Mouse (Mus musculus) left cerebral cortex, postnatal 10 days (tissue): ENCODE data around the gene Ccdc28a. TPM values are rescaled to one million over a fixed set of nuclear protein-coding genes. Genes with fewer than 3 reads are reported as not detected.
A peak's percentile ranks its signal among the peaks of the same experiment; 100 is the strongest.

Experiments used
- DNase-seq, 2 experiments: peaks; one replicate each; pipeline ENCODE4 v3.0.0; 2021 to 2022; ENCODE audit warnings: low spot score in 2 of 2, mixed read lengths in 1 of 2; ENCODE audit errors: extremely low spot score in 1 of 2
- intact Hi-C: fragments of 180-260 bp; cut with DNase I; formaldehyde crosslinking; loops from one replicate; pipeline ENCODE4 v1.15.1; 2025
- total RNA-seq, 2 experiments: library from RNA; stranded (reverse); gene quantifications; 2 replicates each; pipeline ENCODE4 v1.2.3; 2021

The Ccdc28a gene
- total RNA-seq, 2 experiments from 2014 or later: 10.1 to 10.2 TPM

DNA sequence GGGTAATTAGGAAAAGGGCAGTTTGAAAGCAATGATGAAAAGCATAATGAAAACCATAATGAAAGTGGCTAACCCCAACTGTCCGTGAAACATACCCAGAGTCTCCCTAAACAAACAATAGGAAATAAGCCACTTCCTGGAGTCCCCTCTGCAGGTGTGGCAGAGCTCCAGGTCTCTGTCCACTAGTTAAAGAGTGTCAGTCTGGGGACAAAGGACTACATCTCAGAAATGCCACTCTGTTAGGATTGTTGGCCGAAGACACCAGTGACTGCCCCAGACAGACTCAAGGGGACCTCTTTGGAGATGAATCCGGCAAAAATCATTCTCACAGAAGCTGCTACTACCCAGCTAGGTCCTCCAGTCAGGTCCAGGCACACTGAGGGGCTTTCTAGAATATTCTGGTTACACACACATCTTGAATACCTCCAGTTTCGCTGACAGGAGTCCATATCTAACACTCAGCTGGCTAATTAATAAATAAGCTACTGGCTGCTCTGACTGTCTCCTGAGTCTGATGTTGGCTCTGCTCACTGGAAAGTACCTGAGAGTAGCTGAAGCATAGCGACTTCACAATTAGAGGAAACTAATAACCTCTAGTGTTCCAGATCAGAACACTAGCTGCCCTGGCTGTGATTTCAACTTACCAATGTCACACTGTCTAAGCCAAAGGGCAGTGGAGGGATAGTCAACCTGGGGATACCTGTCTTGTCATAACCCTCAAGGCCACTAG is 36.3 kb downstream of the Ccdc28a start:
- DNase-seq: no peak
- intact Hi-C loops: loop anchor here (5.0 kb wide), 1 partner anchor 466 kb away; no protein-coding TSS in a partner anchor

DNA sequence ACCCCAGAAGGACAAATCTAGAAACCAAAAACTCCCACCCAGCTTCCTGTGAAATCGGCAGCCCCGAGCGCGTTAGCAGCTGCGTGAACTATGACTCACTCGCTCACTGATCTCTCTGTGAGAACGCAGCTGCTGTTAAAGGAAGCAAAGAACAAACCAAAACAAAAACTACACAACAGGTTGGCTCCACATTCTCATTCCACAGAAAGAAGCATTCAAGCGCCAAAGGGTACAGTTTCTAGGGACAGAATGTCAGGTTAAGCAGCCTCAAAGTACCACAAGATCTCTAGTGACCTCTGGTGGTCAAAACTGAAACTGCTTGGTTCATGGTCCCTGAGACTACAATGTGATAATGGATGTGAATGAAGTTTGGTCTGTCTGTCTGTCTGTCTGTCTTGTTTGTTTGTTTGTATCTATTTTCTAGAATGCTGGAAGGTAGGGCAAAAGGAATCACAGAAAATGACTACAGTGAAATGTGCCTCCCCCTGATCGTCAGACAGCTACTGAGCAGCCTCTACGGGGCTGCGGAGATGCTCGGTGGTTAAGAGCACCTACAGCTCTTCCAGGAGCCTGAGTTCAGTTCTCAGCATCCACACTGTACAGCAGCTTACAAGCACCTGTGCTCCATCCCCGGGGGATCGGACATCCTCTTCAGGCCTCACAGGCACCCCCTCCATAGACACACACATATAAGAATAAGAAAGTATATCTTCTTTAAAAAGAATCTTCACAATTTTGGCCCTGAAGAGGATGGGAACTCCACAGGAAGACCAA is 37.4 kb downstream of the Ccdc28a start:
- intact Hi-C loops: loop anchor here (1.0 to 5.0 kb wide), 2 partner anchors 142 to 465 kb away; partner anchors contain the start of gene Reps1
- peak; percentile 52 to 60 for DNase-seq

GRCm38 (mm10) chr10:18194737-18195141 is 40.1 kb downstream of the Ccdc28a start:
- intact Hi-C loops: loop anchor here (5.0 kb wide), 1 partner anchor 462 kb away; no protein-coding TSS in a partner anchor
- DNase-seq: no peak

GRCm38 (mm10) chr10:18194156-18194555 is 40.6 kb downstream of the Ccdc28a start:
- intact Hi-C loops: no loop called here
- DNase-seq: no peak

GRCm38 (mm10) chr10:18193221-18193620 is 41.6 kb downstream of the Ccdc28a start:
- DNase-seq: no peak
- intact Hi-C loops: no loop called here

DNA sequence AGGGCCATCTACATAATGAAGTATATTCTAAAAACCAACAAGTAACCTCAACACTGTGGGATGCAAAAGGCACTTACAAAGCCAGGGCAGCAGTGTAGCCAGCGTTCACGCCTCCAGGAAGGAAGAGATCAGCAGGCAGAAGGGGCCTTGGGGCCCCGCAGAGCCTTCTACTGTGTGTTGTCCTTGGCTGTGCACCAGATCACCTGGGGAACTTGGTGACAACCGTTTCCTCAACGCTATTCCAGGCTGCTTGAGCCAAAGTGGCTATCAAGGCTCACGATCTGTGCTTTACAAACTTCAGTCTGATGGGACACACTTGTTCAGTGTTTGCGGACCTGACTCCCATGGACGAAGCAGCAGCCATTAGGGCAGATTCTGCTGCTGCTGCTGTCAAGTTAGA is 43.1 kb downstream of the Ccdc28a start:
- DNase-seq: peak in 1 of 2 experiments; percentile 50
- intact Hi-C loops: no loop called here

DNA sequence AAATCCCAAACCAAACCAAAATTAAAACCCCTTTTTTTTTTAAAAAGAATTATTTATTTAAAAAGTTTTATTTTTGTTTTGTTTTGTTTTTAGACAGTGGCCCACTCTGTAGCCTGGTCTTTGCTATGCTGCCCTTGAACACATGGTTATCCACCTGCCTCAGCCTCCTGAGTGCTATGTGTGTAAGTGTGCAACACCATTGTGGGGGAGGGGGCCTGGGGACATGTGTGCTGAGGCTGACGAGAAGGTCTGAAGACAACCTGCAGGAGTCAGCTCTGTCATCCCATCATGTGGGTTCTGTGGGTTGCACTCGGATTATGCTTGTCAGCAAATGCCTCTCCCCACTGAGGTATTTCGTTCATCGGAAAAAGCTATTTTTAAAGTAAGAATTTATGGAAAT is 45.3 kb downstream of the Ccdc28a start:
- intact Hi-C loops: no loop called here
- no peak for DNase-seq

DNA sequence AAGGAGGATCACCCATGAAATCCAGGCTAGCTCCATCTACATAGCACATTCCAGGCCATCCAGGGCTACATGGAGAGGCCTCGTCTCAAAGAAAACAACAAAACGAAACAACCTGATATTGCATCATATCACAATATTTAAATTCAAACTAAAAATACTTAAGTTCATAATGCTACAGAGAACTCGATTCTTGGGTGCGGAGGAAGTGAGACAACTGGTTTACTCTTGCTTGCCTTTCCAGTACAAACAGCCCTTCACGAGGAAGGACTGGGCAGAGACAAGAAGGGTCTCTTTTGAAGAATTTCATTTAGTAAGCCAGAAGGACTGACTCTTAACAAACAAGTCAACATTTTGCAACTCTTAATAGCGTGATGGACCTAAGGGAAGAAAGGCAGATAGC is 46.2 kb downstream of the Ccdc28a start:
- intact Hi-C loops: no loop called here
- DNase-seq: no peak

DNA sequence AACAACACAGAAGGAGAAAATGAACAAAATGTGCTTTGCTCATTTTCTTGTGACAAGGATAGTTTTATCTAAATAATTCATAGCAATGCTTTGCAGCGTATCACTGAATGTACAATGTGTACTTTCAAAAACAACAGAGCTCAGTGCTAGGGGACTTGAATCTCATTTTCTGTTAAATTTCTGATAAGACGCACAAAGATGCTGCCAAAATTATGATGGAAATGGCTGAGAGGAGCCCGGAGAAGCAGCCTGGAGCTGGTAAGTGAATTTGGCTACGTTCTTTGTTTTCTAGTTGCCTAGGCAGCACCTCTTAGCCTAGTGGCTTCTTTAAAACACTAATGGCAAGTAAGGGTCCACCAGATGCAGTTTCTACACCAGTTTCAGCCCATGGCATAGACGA is 52.6 kb downstream of the Ccdc28a start:
- intact Hi-C loops: no loop called here

DNA sequence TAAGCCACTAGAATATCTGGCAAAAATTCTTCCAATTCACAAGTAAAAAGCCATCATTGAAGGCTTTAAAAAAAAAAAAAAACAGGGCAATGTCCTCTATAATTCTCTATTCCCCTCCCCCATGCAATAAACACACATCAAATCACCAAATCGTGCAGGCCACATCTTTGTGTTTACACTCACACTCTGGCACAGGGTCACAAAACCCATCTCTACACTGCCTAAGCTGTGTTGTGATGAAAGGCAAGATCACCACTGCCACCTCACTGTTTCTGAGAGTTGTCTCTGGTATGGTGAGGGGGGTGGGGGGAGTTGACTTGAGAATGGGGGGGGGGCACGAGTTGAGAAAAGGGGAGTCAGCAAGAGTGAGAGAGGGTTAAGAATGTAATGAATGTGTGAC is 57.5 kb downstream of the Ccdc28a start:
- intact Hi-C loops: no loop called here
- no peak for DNase-seq

More for the DNA sequence above, 52.6 kb downstream of the Ccdc28a start:
- no peak for DNase-seq

DNA sequence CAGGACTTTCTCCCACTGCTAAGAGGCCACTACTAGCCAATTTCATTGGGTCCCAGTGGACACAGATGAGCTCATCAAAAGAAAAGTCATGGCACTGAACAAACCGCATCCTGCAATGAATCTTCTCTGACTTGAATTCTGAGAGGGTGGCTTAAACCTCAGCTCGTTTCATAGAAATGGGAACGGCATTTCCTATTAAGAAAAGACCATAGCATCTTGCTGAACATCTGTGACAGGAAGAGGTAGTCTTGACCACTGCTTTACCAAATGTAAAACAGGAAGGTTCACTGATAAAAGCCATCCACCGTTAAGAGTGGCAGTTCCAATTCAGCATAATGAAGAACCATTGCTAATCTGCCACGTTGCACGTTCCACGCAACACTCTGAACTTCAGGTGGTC is 58.1 kb downstream of the Ccdc28a start:
- no peak for DNase-seq
- intact Hi-C loops: no loop called here

DNA sequence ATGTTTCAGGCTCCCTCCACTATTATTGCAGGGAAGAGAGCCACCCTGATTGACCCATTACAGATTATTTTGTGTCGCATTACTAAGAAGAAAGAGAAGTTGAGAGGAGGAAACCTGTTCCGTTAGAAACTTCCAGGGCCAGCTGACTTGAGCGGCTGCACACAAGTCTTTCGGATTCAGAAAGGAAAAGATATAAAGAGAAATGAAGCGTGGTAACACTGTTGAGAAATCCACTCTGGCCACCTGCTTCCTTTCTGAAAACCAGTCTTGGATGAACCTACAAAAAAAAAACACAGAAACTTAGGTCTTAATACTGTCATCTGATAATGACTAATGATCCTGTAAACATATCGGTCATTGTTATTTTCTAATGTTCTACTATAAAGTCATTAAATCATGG is 59.7 kb downstream of the Ccdc28a start:
- DNase-seq: no peak
- intact Hi-C loops: no loop called here

Other genes with a start within 250 kb of the Ccdc28a start
- gene Abracl, start 211.7 kb downstream of the Ccdc28a start, total RNA-seq: 10 to 100 TPM; 17.4 to 21.3 TPM
- 10 to 100 TPM; 53.7 to 54.9 TPM for gene Reps1, start 179.1 kb downstream of the Ccdc28a start, total RNA-seq
- under 1 TPM; 0.17 to 0.41 TPM for gene Ect2l, start 24.1 kb downstream of the Ccdc28a start, total RNA-seq
- gene Nhsl1, start 84.0 kb upstream of the Ccdc28a start, total RNA-seq: 10 to 100 TPM; 40.8 to 43.5 TPM